Comparison of ENCODE assay signal across 41 mouse cellular contexts in the genomic region with DNA sequence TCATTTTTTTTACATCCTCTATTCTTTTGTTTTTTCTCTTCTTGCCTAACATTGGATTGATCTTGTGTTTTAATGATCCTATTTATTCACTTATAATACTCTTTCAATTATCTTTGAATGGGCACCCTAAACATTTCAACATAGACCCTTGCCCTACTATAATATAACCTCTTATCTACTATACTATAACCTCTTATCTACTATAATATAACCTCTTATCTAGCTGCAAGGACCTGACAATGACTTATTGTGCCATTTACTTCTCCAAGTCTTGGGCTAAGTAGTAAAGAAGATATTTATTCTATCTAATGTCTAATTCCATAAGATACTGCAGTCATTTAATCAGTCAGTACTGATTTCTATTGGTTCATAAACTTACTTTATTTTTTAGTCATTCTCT. TPM values are rescaled to one million over a fixed set of nuclear protein-coding genes. Genes with fewer than 3 reads are reported as not detected.
"Had no signal": no experiment of that assay in that cellular context is flagged by ENCODE, and none has a peak within 500 bp of the region (broad histone marks: within the 10 kb centered on the region; RNA-seq: fewer than 3 reads in every experiment).

No protein-coding gene starts in this region.

- ATAC-seq: hindbrain, embryonic 16.5 days; hindbrain, postnatal 0 days; inflammation-experienced regulatory T-cells, adult 6 months had no signal

- H3K27me3 ChIP-seq: heart, embryonic 12.5 days; heart, embryonic 13.5 days; heart, embryonic 15.5 days; hindbrain, embryonic 12.5 days; hindbrain, embryonic 13.5 days; hindbrain, embryonic 15.5 days; kidney, embryonic 15.5 days had no signal

- H3K9ac ChIP-seq: heart, embryonic 12.5 days; heart, embryonic 13.5 days; heart, embryonic 15.5 days; hindbrain, embryonic 12.5 days; hindbrain, embryonic 13.5 days; hindbrain, embryonic 14.5 days; hindbrain, embryonic 15.5 days; kidney, embryonic 15.5 days had no signal

- H3K4me2 ChIP-seq: heart, embryonic 11.5 days; heart, embryonic 12.5 days; heart, embryonic 13.5 days; heart, embryonic 15.5 days; hindbrain, embryonic 12.5 days; hindbrain, embryonic 13.5 days; hindbrain, embryonic 14.5 days; hindbrain, embryonic 15.5 days; kidney, embryonic 15.5 days had no signal

- H3K27ac ChIP-seq: heart, embryonic 10.5 days; heart, embryonic 13.5 days; heart, embryonic 15.5 days; hindbrain, embryonic 10.5 days; hindbrain, embryonic 12.5 days; hindbrain, embryonic 13.5 days; hindbrain, embryonic 14.5 days; hindbrain, embryonic 15.5 days; hindbrain, postnatal 0 days; kidney, embryonic 15.5 days; kidney, postnatal 0 days; layer of hippocampus, adult 2 months; left cerebral cortex, adult 2 months had no signal

- DNase-seq: heart, postnatal 10 days; heart, postnatal 14 days; heart, postnatal 36 days; heart, postnatal 4 days; kidney, adult 11 months; kidney, adult 18-20 months; kidney, adult 2 months; kidney, adult 8-10 months; kidney, adult 9 months; kidney, postnatal 10 days; kidney, postnatal 14 days; kidney, postnatal 25 days; kidney, postnatal 36 days; kidney, postnatal 4 days; layer of hippocampus, adult 9-11 months; layer of hippocampus, postnatal 36 days had no signal

- H3K4me3 ChIP-seq: heart, embryonic 10.5 days; heart, embryonic 12.5 days; heart, embryonic 13.5 days; heart, embryonic 15.5 days; hindbrain, embryonic 10.5 days; hindbrain, embryonic 12.5 days; hindbrain, embryonic 13.5 days; hindbrain, embryonic 15.5 days; kidney, embryonic 15.5 days; layer of hippocampus, adult 2 months; left cerebral cortex, adult 2 months had no signal

- H3K9me3 ChIP-seq: heart, embryonic 10.5 days; heart, embryonic 12.5 days; heart, embryonic 13.5 days; heart, embryonic 15.5 days; hindbrain, embryonic 10.5 days; hindbrain, embryonic 12.5 days; hindbrain, embryonic 13.5 days; hindbrain, embryonic 15.5 days; kidney, embryonic 15.5 days had no signal

- H3K4me1 ChIP-seq: heart, embryonic 10.5 days; heart, embryonic 13.5 days; heart, embryonic 15.5 days; hindbrain, embryonic 10.5 days; hindbrain, embryonic 12.5 days; hindbrain, embryonic 13.5 days; hindbrain, embryonic 15.5 days; kidney, embryonic 15.5 days had no signal

- H3K36me3 ChIP-seq: heart, embryonic 10.5 days; heart, embryonic 12.5 days; heart, embryonic 15.5 days had no signal

RNA-seq across cellular contexts. Expression of gene Gm11027, which starts 36.8 kb away (rescaled TPM):
- polyA plus RNA-seq: heart, embryonic 10.5 days; heart, embryonic 11.5 days; heart, embryonic 12.5 days; heart, embryonic 13.5 days; heart, embryonic 14.5 days; heart, embryonic 15.5 days; heart, embryonic 16.5 days; heart, postnatal 0 days; hindbrain, embryonic 10.5 days; hindbrain, embryonic 11.5 days; hindbrain, embryonic 12.5 days; hindbrain, embryonic 13.5 days; hindbrain, embryonic 14.5 days; hindbrain, embryonic 15.5 days; hindbrain, embryonic 16.5 days; hindbrain, postnatal 0 days; intestine, embryonic 14.5 days; kidney, adult 2 months; kidney, embryonic 14.5 days; kidney, embryonic 15.5 days; kidney, embryonic 16.5 days; kidney, postnatal 0 days; large intestine, adult 2 months had no signal
